Mouse (Mus musculus): ENCODE data around the gene Clybl. TPM values are rescaled to one million over a fixed set of nuclear protein-coding genes. Genes with fewer than 3 reads are reported as not detected.

Clybl gene
- polyA plus RNA-seq, 1 experiment from 2014 or later: 17.2 TPM

DNA sequence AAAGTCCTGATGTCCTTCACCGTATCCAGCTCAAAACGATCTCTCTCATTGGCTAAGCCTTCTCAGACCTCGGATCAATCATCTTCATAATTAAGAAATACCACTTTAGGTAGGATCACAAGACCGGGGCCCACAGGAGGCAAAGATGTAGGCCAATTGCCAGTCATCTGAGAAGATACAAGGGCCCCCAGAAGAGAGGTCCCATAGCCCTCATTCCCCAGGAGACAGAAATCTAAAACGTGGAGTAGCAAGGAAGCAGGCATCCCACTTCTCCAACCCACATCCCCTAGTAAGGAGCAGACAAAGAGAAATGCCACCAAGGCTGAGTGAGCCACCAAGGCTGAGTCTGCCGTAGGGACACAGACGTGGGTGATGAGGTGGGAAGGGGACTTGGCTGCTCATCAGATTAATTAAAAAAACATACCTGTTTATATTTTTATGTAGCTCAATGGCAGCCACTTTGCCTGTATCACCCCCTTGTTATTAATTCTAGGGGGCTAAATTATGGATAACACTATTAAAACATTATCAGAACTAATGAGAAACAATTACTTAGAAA lies 223.2 kb downstream of the Clybl start:
- WGBS: 51% methylated on average over 7 of the region's 7 CpGs
- no peak for DNase-seq
- Histone ChIP-seq H3K36me3 (ENCODE audit: control insufficient read depth, insufficient read depth, low read length) (no peaks in the 10 kb centered on the region), H3K27me3 (ENCODE audit: control insufficient read depth, insufficient read depth, low read length) (peaks cover 83% of the 10 kb centered on the region), H3K4me1 (ENCODE audit: control insufficient read depth, insufficient read depth, low read length) (peaks cover 17% of the 10 kb centered on the region), H3K27ac (replicated peaks; ENCODE audit: low read depth, low read length) (peak overlapping the region; percentile 52), H3K4me2 (ENCODE audit: low read length) (peak overlapping the region; percentile 62; the same call in 1 of the 2 replicates), H3K9ac (replicated peaks; ENCODE audit: low read length) (no peak overlapping the region), H3K4me3 (replicated peaks; ENCODE audit: low read depth, low read length) (no peak overlapping the region), H3K9me3 (ENCODE audit: control insufficient read depth, low read length) (no peaks in the 10 kb centered on the region)
- no peak for ATAC-seq (ENCODE audit: low FRiP score, low TSS enrichment)

DNA sequence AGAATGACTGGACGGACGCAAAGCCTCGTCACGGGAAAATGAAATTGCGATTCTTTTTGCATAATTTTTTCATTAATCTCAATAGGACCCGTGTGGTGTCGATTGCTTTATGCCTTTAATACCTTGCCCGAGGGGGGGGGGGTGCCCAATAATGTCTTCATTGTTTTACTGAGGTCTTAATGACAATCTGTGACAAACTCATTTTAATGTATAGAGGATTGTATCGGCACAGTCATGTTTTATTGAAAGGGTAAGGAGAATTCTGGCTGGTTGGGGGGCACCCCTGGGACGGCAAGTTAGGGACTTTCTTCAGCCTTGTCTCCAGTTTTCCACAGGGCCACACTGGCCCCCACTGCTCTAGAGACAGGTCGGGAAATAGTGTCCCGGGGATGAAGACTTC lies 223.7 kb downstream of the Clybl start:
- Histone ChIP-seq H3K36me3 (ENCODE audit: control insufficient read depth, insufficient read depth, low read length) (no peaks in the 10 kb centered on the region), H3K4me3 (replicated peaks; ENCODE audit: low read depth, low read length) (0 out of 2 replicates have a peak overlapping the region, but pooled peaks have one; percentile 5), H3K4me2 (ENCODE audit: low read length) (peak overlapping the region; percentile 62), H3K27ac (replicated peaks; ENCODE audit: low read depth, low read length) (peak overlapping the region; percentile 52; the same call in 1 of the 2 replicates), H3K9me3 (ENCODE audit: control insufficient read depth, low read length) (no peaks in the 10 kb centered on the region), H3K27me3 (ENCODE audit: control insufficient read depth, insufficient read depth, low read length) (peaks cover 82% of the 10 kb centered on the region), H3K4me1 (ENCODE audit: control insufficient read depth, insufficient read depth, low read length) (peaks cover 17% of the 10 kb centered on the region), H3K9ac (replicated peaks; ENCODE audit: low read length) (no peak overlapping the region)
- 9% methylated on average over 12 of the region's 12 CpGs for WGBS
- ATAC-seq (ENCODE audit: low FRiP score, low TSS enrichment) (no peak), DNase-seq (no peak)

DNA sequence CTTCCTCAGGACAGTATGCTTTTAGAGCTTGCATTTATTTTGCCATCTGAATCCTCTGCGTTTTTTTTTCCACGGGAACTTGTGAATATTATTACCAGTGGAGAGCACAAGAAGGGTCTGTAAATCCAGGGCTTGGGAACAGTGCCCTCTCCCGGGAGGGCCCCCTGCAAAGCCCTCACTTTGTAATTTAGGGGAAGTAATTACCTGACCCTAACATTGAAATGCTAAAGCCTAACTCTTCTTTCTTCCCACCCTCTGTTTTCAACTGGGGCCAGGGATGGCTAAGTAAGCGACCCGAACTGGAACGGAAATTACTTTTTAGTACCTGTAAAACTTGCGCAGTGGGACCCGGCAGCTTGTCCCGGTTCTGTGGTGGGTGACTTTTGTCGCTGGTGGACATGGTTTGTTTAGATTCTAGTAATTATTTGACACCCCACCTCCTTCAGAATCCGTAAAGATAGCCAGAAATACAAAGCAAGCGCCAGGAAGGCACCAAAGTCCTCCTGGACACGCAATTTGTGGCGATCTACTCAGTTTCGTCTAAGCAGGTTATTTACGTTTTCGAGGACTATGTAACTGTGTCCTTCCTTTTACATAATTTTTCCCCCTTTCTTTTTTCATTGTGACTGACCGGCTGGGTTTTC lies 224.5 kb downstream of the Clybl start:
- Histone ChIP-seq H3K36me3 (ENCODE audit: control insufficient read depth, insufficient read depth, low read length) (no peaks in the 10 kb centered on the region), H3K4me2 (ENCODE audit: low read length) (peak overlapping the region; percentile 62), H3K4me1 (ENCODE audit: control insufficient read depth, insufficient read depth, low read length) (peaks cover 17% of the 10 kb centered on the region), H3K9ac (replicated peaks; ENCODE audit: low read length) (peak overlapping the region; percentile 37), H3K9me3 (ENCODE audit: control insufficient read depth, low read length) (no peaks in the 10 kb centered on the region), H3K27ac (replicated peaks; ENCODE audit: low read depth, low read length) (peak overlapping the region; percentile 75), H3K4me3 (replicated peaks; ENCODE audit: low read depth, low read length) (peak overlapping the region; percentile 29), H3K27me3 (ENCODE audit: control insufficient read depth, insufficient read depth, low read length) (peaks cover 77% of the 10 kb centered on the region)
- DNase-seq (peak; percentile 54), ATAC-seq (ENCODE audit: low FRiP score, low TSS enrichment) (no peak)
- 1% methylated on average over 18 of the region's 18 CpGs for WGBS

DNA sequence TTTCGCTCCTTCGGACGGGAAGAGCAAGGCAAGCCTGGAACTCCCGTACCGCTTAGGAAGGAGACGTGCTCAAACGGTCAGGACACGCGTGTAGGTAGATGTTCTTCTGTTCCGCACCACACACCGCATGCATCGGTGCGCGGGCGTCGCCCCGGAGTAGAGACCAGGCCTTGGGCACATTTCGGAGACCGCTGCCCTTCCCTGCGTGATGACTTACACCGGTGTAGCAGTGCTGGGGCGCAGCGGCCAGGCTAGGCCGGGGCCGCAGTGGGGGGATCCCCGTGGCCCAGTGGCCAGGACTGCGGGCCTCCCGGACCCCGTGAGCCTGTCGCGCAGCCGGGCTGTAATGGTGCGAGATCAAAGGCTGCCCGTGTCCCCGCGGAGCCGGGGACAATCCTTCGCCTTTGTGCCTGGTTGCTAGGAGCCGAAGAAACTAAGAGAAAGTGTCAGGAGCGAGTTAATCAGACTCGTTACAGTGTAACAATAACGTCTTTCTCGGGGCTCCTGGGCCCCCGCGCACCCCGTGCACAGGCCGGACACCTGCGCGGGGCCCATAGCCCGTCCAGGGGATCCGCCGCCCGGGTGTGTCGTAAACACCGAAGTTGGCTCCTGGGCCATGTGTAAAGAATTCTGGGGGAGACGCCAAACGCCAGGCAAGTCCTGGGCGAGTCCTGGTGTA lies 225.2 kb downstream of the Clybl start:
- under 1% methylated on average over 58 of the region's 58 CpGs for WGBS
- DNase-seq (peak; percentile 77), ATAC-seq (ENCODE audit: low FRiP score, low TSS enrichment) (peak; percentile 84)
- peaks cover 17% of the 10 kb centered on the region for H3K4me1 ChIP-seq (ENCODE audit: control insufficient read depth, insufficient read depth, low read length)
- peaks cover 80% of the 10 kb centered on the region for H3K27me3 ChIP-seq (ENCODE audit: control insufficient read depth, insufficient read depth, low read length)
- H3K9ac ChIP-seq (replicated peaks; ENCODE audit: low read length): peak overlapping the region; percentile 37
- H3K4me3 ChIP-seq (replicated peaks; ENCODE audit: low read depth, low read length): peak overlapping the region; percentile 29
- H3K4me2 ChIP-seq (ENCODE audit: low read length): peak overlapping the region; percentile 62
- no peaks in the 10 kb centered on the region for H3K9me3 ChIP-seq (ENCODE audit: control insufficient read depth, low read length)
- H3K27ac ChIP-seq (replicated peaks; ENCODE audit: low read depth, low read length): peak overlapping the region; percentile 75
- H3K36me3 ChIP-seq (ENCODE audit: control insufficient read depth, insufficient read depth, low read length): no peaks in the 10 kb centered on the region

DNA sequence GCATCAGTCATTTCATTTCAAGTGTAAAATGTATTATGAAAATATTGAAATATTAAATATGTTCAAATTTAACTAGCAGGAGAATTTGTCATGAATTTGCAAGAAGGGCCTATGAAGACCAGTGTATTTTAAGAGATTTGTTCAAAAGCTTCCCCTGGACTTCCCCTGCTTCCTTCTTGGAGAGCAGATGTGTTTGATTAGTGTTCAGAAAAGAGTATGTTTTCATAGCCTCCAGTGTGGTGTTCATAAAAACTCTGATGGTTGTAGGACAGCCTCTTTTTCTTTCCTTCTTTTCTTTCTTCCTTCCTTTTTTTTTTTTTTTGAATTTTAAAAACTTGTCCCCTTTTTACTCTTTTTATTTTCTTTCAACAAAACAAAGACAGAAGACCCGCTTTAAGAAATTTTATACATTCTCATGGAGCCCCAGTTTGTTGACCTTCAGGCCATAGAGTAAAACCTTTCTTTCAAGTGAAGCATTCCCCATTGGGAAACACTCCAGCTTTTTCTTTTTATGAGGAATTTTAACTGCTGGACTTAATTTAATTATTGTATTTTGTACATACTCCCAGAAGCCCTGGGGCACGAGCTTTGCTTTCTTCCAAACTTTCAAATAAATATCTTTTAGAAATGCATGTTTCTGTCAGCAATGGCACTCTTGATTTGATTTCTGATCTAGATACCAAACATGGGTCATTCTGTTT lies 231.5 kb downstream of the Clybl start:
- no peak overlapping the region for H3K4me3 ChIP-seq (replicated peaks; ENCODE audit: low read depth, low read length)
- 83% methylated on average over 2 of the region's 2 CpGs for WGBS
- no peak for DNase-seq
- no peak overlapping the region for H3K4me2 ChIP-seq (ENCODE audit: low read length)
- no peaks in the 10 kb centered on the region for H3K9me3 ChIP-seq (ENCODE audit: control insufficient read depth, low read length)
- peaks cover 36% of the 10 kb centered on the region for H3K27me3 ChIP-seq (ENCODE audit: control insufficient read depth, insufficient read depth, low read length)
- ATAC-seq (ENCODE audit: low FRiP score, low TSS enrichment): no peak
- no peak overlapping the region for H3K9ac ChIP-seq (replicated peaks; ENCODE audit: low read length)
- no peaks in the 10 kb centered on the region for H3K4me1 ChIP-seq (ENCODE audit: control insufficient read depth, insufficient read depth, low read length)
- no peak overlapping the region for H3K27ac ChIP-seq (replicated peaks; ENCODE audit: low read depth, low read length)
- no peaks in the 10 kb centered on the region for H3K36me3 ChIP-seq (ENCODE audit: control insufficient read depth, insufficient read depth, low read length)

DNA sequence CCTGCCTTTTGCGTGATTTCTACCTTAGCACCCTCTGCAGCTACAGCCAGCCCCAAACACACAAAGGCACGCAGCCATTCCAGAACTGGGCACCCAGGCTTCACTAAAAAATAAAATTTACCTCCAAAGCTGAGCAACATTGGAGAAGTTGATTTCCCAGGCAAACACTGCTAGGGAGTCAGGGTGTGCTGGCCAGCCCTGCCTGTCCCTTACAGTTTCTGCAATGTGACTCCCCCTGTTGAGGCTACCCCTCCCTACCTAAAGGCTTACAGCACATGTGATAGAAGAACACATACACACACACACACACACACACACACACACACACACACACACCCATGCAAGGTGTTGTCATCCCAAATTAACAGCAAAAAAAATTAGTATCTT lies 232.0 kb downstream of the Clybl start:
- no peak overlapping the region for H3K27ac ChIP-seq (replicated peaks; ENCODE audit: low read depth, low read length)
- no peak for ATAC-seq (ENCODE audit: low FRiP score, low TSS enrichment)
- no peaks in the 10 kb centered on the region for H3K9me3 ChIP-seq (ENCODE audit: control insufficient read depth, low read length)
- H3K4me3 ChIP-seq (replicated peaks; ENCODE audit: low read depth, low read length): no peak overlapping the region
- no peak overlapping the region for H3K4me2 ChIP-seq (ENCODE audit: low read length)
- H3K9ac ChIP-seq (replicated peaks; ENCODE audit: low read length): no peak overlapping the region
- peaks cover 31% of the 10 kb centered on the region for H3K27me3 ChIP-seq (ENCODE audit: control insufficient read depth, insufficient read depth, low read length)
- 95% methylated on average over 2 of the region's 2 CpGs for WGBS
- H3K36me3 ChIP-seq (ENCODE audit: control insufficient read depth, insufficient read depth, low read length): no peaks in the 10 kb centered on the region
- DNase-seq: no peak
- H3K4me1 ChIP-seq (ENCODE audit: control insufficient read depth, insufficient read depth, low read length): no peaks in the 10 kb centered on the region

DNA sequence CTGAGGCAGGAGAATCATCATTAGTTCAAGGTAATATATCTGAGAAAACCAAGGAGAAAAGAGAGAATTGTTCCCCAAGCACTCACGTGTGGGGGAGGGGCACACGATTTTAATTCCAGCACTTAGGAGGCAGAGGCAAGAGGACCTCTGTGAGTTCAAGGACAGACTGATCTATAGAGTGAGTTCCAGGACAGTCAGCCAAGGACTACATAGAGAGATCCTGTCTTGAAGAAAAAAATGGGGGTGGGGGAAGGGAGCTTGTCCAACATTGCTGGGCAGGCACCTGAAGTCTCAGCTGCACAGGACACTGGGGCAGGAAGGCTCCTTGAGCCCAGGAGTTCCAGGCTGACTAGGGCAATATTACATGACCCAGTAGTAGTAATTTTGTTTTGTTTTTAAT lies 233.3 kb downstream of the Clybl start:
- Histone ChIP-seq H3K4me2 (ENCODE audit: low read length) (no peak overlapping the region), H3K9me3 (ENCODE audit: control insufficient read depth, low read length) (no peaks in the 10 kb centered on the region), H3K27ac (replicated peaks; ENCODE audit: low read depth, low read length) (no peak overlapping the region), H3K27me3 (ENCODE audit: control insufficient read depth, insufficient read depth, low read length) (peaks cover 24% of the 10 kb centered on the region), H3K4me3 (replicated peaks; ENCODE audit: low read depth, low read length) (no peak overlapping the region), H3K9ac (replicated peaks; ENCODE audit: low read length) (no peak overlapping the region), H3K36me3 (ENCODE audit: control insufficient read depth, insufficient read depth, low read length) (no peaks in the 10 kb centered on the region), H3K4me1 (ENCODE audit: control insufficient read depth, insufficient read depth, low read length) (no peaks in the 10 kb centered on the region)
- DNase-seq (no peak), ATAC-seq (ENCODE audit: low FRiP score, low TSS enrichment) (no peak)
- WGBS: 97% methylated on average over 2 of the region's 2 CpGs

DNA sequence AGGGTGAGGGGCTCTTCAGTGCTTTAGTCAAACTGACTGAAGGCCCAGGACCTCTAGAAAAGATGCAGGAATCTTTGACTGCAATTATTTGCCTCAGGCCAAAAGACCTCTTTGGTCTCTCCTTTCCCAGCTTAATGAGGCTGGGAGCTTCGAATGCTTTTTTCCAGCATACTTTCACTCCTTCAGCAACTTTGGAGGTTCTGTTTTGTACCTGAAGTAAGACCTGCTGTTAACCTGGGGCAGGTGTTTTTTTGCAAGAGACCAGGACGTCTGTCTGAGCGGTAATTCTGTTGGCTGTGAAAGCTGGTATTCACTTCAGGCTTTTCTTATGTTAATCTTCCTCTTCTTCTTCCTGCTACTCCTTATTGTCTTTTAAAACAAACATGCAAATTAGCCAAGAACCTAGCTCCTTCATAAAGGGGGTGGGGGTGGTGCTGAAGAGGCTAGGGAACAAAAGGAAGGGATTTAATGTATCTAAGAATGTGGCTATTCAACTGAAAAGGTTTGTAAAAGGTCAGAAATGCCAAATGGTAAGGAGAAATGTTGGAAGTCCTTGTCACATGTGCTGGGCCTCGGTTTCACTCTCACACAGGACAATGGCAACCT lies 234.8 kb downstream of the Clybl start:
- H3K9me3 ChIP-seq (ENCODE audit: control insufficient read depth, low read length): no peaks in the 10 kb centered on the region
- no peak overlapping the region for H3K4me2 ChIP-seq (ENCODE audit: low read length)
- H3K27me3 ChIP-seq (ENCODE audit: control insufficient read depth, insufficient read depth, low read length): peaks cover 13% of the 10 kb centered on the region
- H3K27ac ChIP-seq (replicated peaks; ENCODE audit: low read depth, low read length): no peak overlapping the region
- ATAC-seq (ENCODE audit: low FRiP score, low TSS enrichment) (no peak), DNase-seq (no peak)
- 3% methylated on average over 4 of the region's 4 CpGs for whole genome bisulfite sequencing
- H3K4me1 ChIP-seq (ENCODE audit: control insufficient read depth, insufficient read depth, low read length): no peaks in the 10 kb centered on the region
- no peak overlapping the region for H3K4me3 ChIP-seq (replicated peaks; ENCODE audit: low read depth, low read length)
- H3K9ac ChIP-seq (replicated peaks; ENCODE audit: low read length): no peak overlapping the region
- H3K36me3 ChIP-seq (ENCODE audit: control insufficient read depth, insufficient read depth, low read length): no peaks in the 10 kb centered on the region

Measured in midbrain, embryonic 14.5 days (tissue).